Mouse (Mus musculus) retina, postnatal 1 day (tissue): ENCODE measurements around the gene Snrk.

Source experiments
- DNase-seq: peaks from one replicate; pipeline ENCODE4 v3.0.0-alpha.2; 2012

Snrk gene

DNA sequence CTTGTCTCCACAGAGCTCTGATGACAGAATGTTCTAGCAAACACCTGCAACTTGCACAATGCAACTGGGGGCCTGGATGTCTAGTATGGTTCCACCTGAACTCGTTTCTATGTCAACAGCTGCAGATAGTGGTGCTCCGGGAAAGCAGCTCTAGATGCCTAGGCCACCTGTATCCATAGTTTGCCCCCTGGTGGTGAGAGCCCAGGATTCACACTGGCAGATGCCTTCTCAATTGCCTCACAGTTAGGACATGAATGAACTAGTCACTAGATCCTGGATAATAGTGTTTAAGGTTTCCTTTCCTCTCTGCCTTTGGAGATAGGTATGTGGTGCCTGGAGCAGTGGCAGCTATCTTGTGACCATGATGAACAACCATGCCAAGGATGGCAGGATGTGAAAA is 68.0 kb downstream of the Snrk start:
- peak; percentile 73 for DNase-seq

DNA sequence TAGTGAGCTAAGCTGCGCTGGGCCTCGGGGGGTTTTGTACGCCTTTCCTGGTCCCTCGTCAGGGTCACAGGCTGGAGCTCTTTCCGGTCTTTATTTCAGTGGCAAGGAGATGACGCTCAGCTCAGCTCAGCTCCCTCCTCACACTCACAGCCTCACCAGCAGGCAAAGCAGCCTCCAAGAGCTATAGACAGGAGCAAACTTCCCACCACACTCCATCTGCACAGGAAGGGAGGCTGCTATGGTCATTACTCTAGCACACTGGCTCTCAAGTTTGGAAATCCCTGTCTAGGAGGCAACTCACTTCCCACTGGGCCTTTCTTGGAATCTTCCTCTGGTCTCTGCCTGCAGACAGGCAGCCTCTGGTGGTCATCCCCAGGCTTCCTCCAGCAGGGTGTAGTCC is 68.9 kb downstream of the Snrk start:
- no peak for DNase-seq

GRCm38 (mm10) chr9:122186643-122187226 is 69.7 kb downstream of the Snrk start:
- DNase-seq = no peak

DNA sequence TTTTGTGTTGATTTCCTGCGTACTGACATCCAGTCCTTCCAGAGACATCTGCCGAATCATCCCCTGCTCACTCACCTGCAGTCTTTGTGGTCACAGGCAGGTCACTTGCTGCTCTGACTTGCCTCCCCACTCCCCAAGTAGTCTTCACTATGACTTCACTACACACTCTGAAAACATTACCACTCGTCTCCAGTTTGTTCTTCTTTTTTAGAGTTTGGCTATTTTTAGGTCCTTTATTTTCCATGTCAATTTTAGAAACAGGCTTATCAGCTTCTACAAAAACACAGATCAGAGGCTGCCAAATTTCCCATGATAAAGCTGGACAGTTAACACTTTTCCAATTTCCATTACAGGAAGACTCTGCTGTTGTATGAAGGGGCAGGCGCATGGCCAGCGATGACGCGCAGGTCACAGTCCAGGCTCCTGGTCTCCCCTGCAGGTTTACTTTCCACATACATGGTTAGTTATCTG is 70.4 kb downstream of the Snrk start:
- DNase-seq = no peak

DNA sequence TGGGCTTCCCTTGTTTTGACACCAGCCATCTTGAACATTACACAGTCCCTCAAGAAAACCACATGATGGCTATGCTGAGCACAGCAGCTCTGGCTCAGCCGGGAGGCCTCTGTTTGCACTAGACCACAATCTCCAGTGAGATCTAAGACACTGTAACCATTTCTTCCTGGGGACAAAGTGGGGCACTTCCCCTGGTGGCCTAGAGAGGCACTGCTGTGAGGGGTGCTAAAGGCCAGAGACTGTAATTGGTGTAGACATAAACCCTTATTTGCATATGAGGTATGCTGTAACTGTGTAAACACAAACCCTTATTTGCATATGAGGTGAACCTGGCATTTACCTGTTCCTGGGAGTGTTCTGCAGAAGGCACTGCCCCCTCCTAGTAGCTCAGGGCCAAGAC is 71.7 kb downstream of the Snrk start:
- DNase-seq = peak; percentile 45

- no peak for DNase-seq
These were observed 76.3 kb downstream of the Snrk start for GRCm38 (mm10) chr9:122193361-122193760.

- no peak for DNase-seq
These were observed 76.8 kb downstream of the Snrk start for GRCm38 (mm10) chr9:122193823-122194222.

GRCm38 (mm10) chr9:122195042-122195682 is 78.1 kb downstream of the Snrk start:
- DNase-seq = no peak

DNA sequence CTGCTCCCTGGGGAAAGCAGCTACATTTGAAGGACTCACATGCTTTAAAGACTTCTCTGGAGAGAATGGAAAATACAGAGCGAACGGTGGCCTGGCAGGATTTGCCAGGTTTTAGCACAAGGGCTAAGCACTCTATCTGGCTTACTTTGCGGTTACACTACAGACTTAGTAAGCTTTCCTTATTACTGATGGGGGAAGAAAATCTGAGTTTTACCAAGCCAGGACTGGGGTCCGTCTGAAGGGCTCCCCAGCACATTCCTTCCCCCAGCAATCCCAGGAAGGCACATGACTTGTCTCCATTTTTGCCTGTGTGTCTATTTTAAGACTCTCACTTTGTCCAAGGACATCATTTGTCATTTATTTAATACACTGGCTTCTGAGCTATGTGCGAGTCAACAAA is 80.0 kb downstream of the Snrk start:
- DNase-seq = no peak

DNA sequence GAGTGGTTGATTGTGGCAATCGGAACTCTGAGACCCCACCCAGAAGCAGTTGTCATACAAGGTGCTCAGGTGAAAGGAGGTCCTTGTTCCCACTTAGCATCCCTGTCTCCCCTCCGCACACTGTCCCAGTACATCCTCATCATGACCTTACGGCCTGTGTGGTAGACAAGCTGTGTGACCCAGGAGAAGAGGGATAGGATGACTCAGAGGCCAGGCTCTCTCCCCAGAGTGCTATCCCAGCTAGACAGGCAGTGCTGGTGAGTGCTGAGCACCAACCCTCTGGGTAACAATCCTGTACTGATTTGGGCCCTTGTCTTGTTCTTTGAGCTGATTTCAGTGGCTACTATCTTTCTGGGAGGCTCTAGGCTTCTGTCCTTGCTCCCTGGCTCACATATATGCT is 81.6 kb downstream of the Snrk start:
- DNase-seq = no peak

- DNase-seq = no peak
These were observed 82.2 kb downstream of the Snrk start for GRCm38 (mm10) chr9:122199253-122199652.

GRCm38 (mm10) chr9:122204508-122204907 is 87.4 kb downstream of the Snrk start:
- peak; percentile 38 for DNase-seq

DNA sequence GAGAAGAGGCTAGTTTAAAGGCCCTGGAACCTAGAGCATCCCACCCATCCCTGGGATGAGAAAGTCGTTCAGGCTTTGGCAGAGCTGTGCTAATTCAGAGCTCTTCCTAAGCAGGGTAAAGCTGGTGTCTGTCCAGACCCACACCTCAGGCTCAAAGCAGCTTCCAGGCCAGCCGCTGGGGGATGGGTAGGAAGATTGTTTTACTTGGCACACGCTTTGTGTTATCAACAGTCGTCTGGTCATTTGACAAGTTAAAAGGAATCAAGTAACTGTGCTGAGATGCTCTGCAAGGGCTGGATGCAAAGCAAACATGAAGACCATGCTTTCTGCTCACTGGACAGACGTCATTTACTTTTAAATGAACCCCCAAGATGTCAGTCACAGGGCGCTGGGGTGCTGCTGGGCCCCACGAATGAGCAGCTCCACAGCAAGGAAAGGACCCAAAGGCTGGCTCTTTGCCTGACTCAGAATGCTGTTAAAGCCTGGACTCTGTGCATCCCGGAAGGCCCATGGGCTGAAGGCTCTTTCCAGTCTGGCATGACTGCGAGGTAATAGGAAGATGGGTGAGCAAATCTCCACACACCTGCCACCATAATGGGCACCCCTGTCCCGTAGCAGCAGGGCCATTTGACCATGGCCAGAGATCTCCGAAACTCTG is 88.6 kb downstream of the Snrk start:
- no peak for DNase-seq

DNA sequence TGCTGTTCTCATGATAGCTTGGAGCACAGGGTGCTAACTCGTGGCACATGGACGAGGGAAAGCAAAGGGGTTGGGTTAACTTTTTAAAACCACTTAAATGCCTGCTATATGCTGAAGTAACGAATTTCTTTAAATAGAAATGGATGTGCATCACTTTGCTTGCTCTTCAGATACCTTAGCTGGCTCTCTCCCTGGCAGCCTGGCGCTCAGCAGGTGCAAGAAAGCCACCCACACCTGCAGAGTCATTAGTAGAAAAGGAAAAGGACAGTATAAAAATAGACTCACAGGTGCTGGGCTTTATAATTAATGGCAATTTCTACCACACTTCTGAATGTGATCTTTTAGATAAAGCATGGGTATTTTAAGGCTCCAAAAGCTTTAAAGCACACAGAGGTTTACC is 91.2 kb downstream of the Snrk start:
- DNase-seq = no peak

- no peak for DNase-seq
These were observed 98.1 kb downstream of the Snrk start for GRCm38 (mm10) chr9:122215118-122215517.

DNA sequence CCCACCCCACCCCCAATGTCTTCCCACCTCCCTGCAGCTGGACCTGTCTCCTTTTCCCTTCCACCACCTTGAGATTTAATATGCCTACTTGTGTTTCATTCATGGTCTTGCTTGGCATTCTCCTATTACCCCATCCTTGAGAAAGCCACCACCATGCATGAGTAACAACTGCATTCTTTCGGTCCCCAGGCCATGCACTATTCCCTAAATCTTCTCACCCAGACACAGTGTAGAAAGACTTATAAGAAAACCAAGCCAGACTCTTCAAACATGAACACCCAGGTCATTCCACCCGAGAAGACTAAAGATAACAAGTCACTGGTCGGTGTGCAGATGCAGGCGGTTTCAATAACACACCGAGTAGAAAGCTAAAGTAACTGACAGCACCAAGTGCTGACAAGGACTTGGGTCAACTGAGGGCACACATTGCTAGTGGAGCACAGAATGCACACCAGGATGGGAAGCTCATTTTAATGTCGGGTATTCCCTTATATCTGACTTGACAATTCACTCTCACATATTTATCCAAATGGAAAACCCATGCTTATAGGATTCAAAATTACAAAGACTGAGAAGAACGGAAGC is 100.0 kb downstream of the Snrk start:
- DNase-seq = no peak
